Comparison of ENCODE assay signal across 29 mouse cellular contexts in genomic region chr3:35133477-35133876, GRCm38 (mm10).
DNase-seq lines count a peak whose midpoint lies in the region; ATAC-seq and TF ChIP-seq lines count a peak whose summit lies in the region.
"Had no signal": no experiment of that assay in that cellular context is flagged by ENCODE, and none has a peak within 500 bp of the region (broad histone marks: within the 10 kb centered on the region; RNA-seq: fewer than 3 reads in every experiment).

No protein-coding gene starts in this region.

- no peaks in the 10 kb centered on the region for H3K9me3 ChIP-seq in lung, postnatal 0 days (ENCODE audit: low read length)
- no peaks in the 10 kb centered on the region for H3K9me3 ChIP-seq in ES-Bruce4 (replicated peaks; ENCODE audit: control insufficient read depth, insufficient read depth, low read length, poor library complexity, severe bottlenecking)
- H3K9me3 ChIP-seq in intestine, embryonic 16.5 days (ENCODE audit: control insufficient read depth, low read length) = no peaks in the 10 kb centered on the region
- no peaks in the 10 kb centered on the region for H3K9me3 ChIP-seq in stomach, embryonic 16.5 days (replicated peaks; ENCODE audit: control insufficient read depth, low read length)
- H3K9me3 ChIP-seq in forebrain, embryonic 11.5 days (ENCODE audit: control insufficient read depth, low read length) = no peaks in the 10 kb centered on the region
- H3K9me3 ChIP-seq: heart, embryonic 12.5 days; limb, embryonic 12.5 days; lung, embryonic 15.5 days; midbrain, embryonic 12.5 days; neural tube, embryonic 13.5 days had no signal

- no peaks in the 10 kb centered on the region for H3K36me3 ChIP-seq in lung, postnatal 0 days (ENCODE audit: insufficient read depth, low read length)
- no peaks in the 10 kb centered on the region for H3K36me3 ChIP-seq in ES-Bruce4 (ENCODE audit: control insufficient read depth, insufficient read depth, low read length, poor library complexity, severe bottlenecking)
- H3K36me3 ChIP-seq in intestine, embryonic 16.5 days (ENCODE audit: control insufficient read depth, insufficient read depth, low read length) = no peaks in the 10 kb centered on the region
- no peaks in the 10 kb centered on the region for H3K36me3 ChIP-seq in stomach, embryonic 16.5 days (ENCODE audit: control insufficient read depth, insufficient read depth, low read length)
- no peaks in the 10 kb centered on the region for H3K36me3 ChIP-seq in forebrain, embryonic 11.5 days (ENCODE audit: control insufficient read depth, insufficient read depth, low read length)
- H3K36me3 ChIP-seq: heart, embryonic 12.5 days; limb, embryonic 12.5 days; liver, embryonic 15.5 days; lung, embryonic 15.5 days; midbrain, embryonic 12.5 days; neural tube, embryonic 13.5 days had no signal

- TF ChIP-seq CTCF in lung, postnatal 0 days (IDR thresholded peaks at IDR 0.05) = 0 out of 2 replicates have a peak, but pooled peaks have one; percentile 3
- TF ChIP-seq CTCF in ES-Bruce4 (IDR thresholded peaks at IDR 0.05; ENCODE audit: low read depth, low read length) = no peak

- no peak overlapping the region for H3K27ac ChIP-seq in lung, postnatal 0 days (ENCODE audit: low read length)
- no peak overlapping the region for H3K27ac ChIP-seq in ES-Bruce4 (ENCODE audit: insufficient read depth, low read length)
- no peak overlapping the region for H3K27ac ChIP-seq in intestine, embryonic 16.5 days (ENCODE audit: low read length)
- H3K27ac ChIP-seq in stomach, embryonic 16.5 days (ENCODE audit: low read length) = peak overlapping the region; percentile 58
- no peak overlapping the region for H3K27ac ChIP-seq in forebrain, embryonic 11.5 days (ENCODE audit: low read depth, low read length)
- H3K27ac ChIP-seq: heart, adult 2 months; hindbrain, embryonic 14.5 days; kidney, postnatal 0 days; limb, embryonic 12.5 days; liver, embryonic 15.5 days; lung, embryonic 15.5 days; midbrain, embryonic 12.5 days; neural tube, embryonic 13.5 days had no signal

- TF ChIP-seq POLR2A in ES-Bruce4 (IDR thresholded peaks at IDR 0.05; ENCODE audit: insufficient read depth, low read length) = no peak

- WGBS in lung, postnatal 0 days = 62% methylated on average over 3 of the region's 3 CpGs
- WGBS in intestine, embryonic 16.5 days = 73% methylated on average over 3 of the region's 3 CpGs
- WGBS in stomach, embryonic 16.5 days = 71% methylated on average over 3 of the region's 3 CpGs
- WGBS in forebrain, embryonic 11.5 days = 81% methylated on average over 3 of the region's 3 CpGs

- no peak overlapping the region for H3K9ac ChIP-seq in lung, postnatal 0 days (replicated peaks; ENCODE audit: low read depth)
- no peak overlapping the region for H3K9ac ChIP-seq in ES-Bruce4 (ENCODE audit: low read depth, poor library complexity, severe bottlenecking)
- H3K9ac ChIP-seq in intestine, embryonic 16.5 days (ENCODE audit: low read depth, low read length) = no peak overlapping the region
- no peak overlapping the region for H3K9ac ChIP-seq in stomach, embryonic 16.5 days (ENCODE audit: low read length)
- H3K9ac ChIP-seq in forebrain, embryonic 11.5 days (ENCODE audit: low read length) = no peak overlapping the region
- H3K9ac ChIP-seq: heart, embryonic 12.5 days; hindbrain, embryonic 14.5 days; limb, embryonic 12.5 days; liver, embryonic 15.5 days; lung, embryonic 15.5 days; midbrain, embryonic 12.5 days; neural tube, embryonic 13.5 days had no signal

- TF ChIP-seq EP300 in lung, postnatal 0 days (IDR thresholded peaks at IDR 0.05) = no peak
- TF ChIP-seq EP300 in ES-Bruce4 (IDR thresholded peaks at IDR 0.05; ENCODE audit: insufficient read depth, low read depth, low read length) = peak; percentile 49; the same call in 1 of the 2 replicates

- DNase-seq in lung, postnatal 0 days (ENCODE audit: low spot score) = no peak
- DNase-seq in lung, postnatal 4 days = no peak
- DNase-seq in forebrain, embryonic 11.5 days (ENCODE audit: low spot score) = no peak
- DNase-seq in kidney, adult 8-10 months = no peak
- no peak for DNase-seq in layer of hippocampus, postnatal 10 days (ENCODE audit: low spot score in 2 of 2)
- DNase-seq: adrenal gland, adult 8-10 months; cerebellum, adult 11 months; cerebellum, adult 9-10 months; cerebellum, postnatal 36 days; gastrocnemius, postnatal 25 days; heart, adult 2 months; kidney, adult 2 months; kidney, postnatal 4 days; lung, postnatal 36 days; right cerebral cortex, postnatal 14 days; thymus, postnatal 4 days had no signal

- H3K27me3 ChIP-seq in lung, postnatal 0 days (replicated peaks; ENCODE audit: insufficient read depth, low read length) = no peaks in the 10 kb centered on the region
- no peaks in the 10 kb centered on the region for H3K27me3 ChIP-seq in ES-Bruce4 (ENCODE audit: control insufficient read depth, insufficient read depth, low read length, poor library complexity, severe bottlenecking)
- no peaks in the 10 kb centered on the region for H3K27me3 ChIP-seq in intestine, embryonic 16.5 days (replicated peaks; ENCODE audit: control insufficient read depth, insufficient read depth, low read length)
- H3K27me3 ChIP-seq in stomach, embryonic 16.5 days (ENCODE audit: control insufficient read depth, insufficient read depth, low read length) = no peaks in the 10 kb centered on the region
- no peaks in the 10 kb centered on the region for H3K27me3 ChIP-seq in forebrain, embryonic 11.5 days (ENCODE audit: control insufficient read depth, insufficient read depth, low read length)
- H3K27me3 ChIP-seq: heart, embryonic 12.5 days; limb, embryonic 12.5 days; liver, embryonic 15.5 days; lung, embryonic 15.5 days; megakaryocyte, embryonic 14.5 days; midbrain, embryonic 12.5 days; neural tube, embryonic 13.5 days had no signal

- H3K4me1 ChIP-seq in lung, postnatal 0 days (ENCODE audit: insufficient read depth, low read depth, low read length) = no peaks in the 10 kb centered on the region
- H3K4me1 ChIP-seq in ES-Bruce4 (ENCODE audit: control insufficient read depth, insufficient read depth, low read length) = peaks cover 1% of the 10 kb centered on the region
- no peaks in the 10 kb centered on the region for H3K4me1 ChIP-seq in intestine, embryonic 16.5 days (ENCODE audit: control insufficient read depth, insufficient read depth, low read length)
- no peaks in the 10 kb centered on the region; the same call in 1 of the 2 replicates for H3K4me1 ChIP-seq in stomach, embryonic 16.5 days (ENCODE audit: control insufficient read depth, insufficient read depth, low read length)
- H3K4me1 ChIP-seq in forebrain, embryonic 11.5 days (replicated peaks; ENCODE audit: control insufficient read depth, insufficient read depth, low read length) = no peaks in the 10 kb centered on the region
- H3K4me1 ChIP-seq: heart, embryonic 12.5 days; limb, embryonic 12.5 days; liver, embryonic 15.5 days; lung, embryonic 15.5 days; megakaryocyte, embryonic 14.5 days; midbrain, embryonic 12.5 days; neural tube, embryonic 13.5 days had no signal

- ATAC-seq in lung, postnatal 0 days = no peak
- ATAC-seq in intestine, embryonic 16.5 days = peak; percentile 31; the same call in 1 of the 2 replicates
- peak; percentile 93 for ATAC-seq in stomach, embryonic 16.5 days (ENCODE audit: insufficient read depth, low FRiP score)
- no peak for ATAC-seq in forebrain, embryonic 11.5 days (replicated peaks; ENCODE audit: low FRiP score)
- ATAC-seq: forebrain, embryonic 14.5 days had no signal

- no peak overlapping the region for H3K4me3 ChIP-seq in lung, postnatal 0 days (ENCODE audit: low read depth, low read length)
- H3K4me3 ChIP-seq in ES-Bruce4 (ENCODE audit: low read depth, low read length) = no peak overlapping the region
- no peak overlapping the region for H3K4me3 ChIP-seq in intestine, embryonic 16.5 days (ENCODE audit: low read length)
- H3K4me3 ChIP-seq in stomach, embryonic 16.5 days (replicated peaks; ENCODE audit: low read length) = no peak overlapping the region
- H3K4me3 ChIP-seq in forebrain, embryonic 11.5 days (ENCODE audit: low read depth, low read length) = no peak overlapping the region
- H3K4me3 ChIP-seq: heart, adult 2 months; heart, embryonic 12.5 days; limb, embryonic 12.5 days; liver, embryonic 15.5 days; lung, embryonic 15.5 days; megakaryocyte, embryonic 14.5 days; midbrain, embryonic 12.5 days; neural tube, embryonic 13.5 days had no signal

- no peak overlapping the region for H3K4me2 ChIP-seq in lung, postnatal 0 days (replicated peaks; ENCODE audit: low read depth, low read length)
- no peak overlapping the region for H3K4me2 ChIP-seq in intestine, embryonic 16.5 days (ENCODE audit: low read depth, low read length)
- no peak overlapping the region for H3K4me2 ChIP-seq in stomach, embryonic 16.5 days (ENCODE audit: low read depth, low read length)
- no peak overlapping the region for H3K4me2 ChIP-seq in forebrain, embryonic 11.5 days (ENCODE audit: low read depth, low read length, severe bottlenecking)
- H3K4me2 ChIP-seq: heart, embryonic 12.5 days; hindbrain, embryonic 14.5 days; limb, embryonic 12.5 days; liver, embryonic 15.5 days; lung, embryonic 15.5 days; midbrain, embryonic 12.5 days; neural tube, embryonic 13.5 days had no signal

Comparison
In these comparisons a context has a peak if more than half of its experiments do, and no peak if none do; other contexts are left out.
1. ATAC-seq: peak in intestine, embryonic 16.5 days (single experiment) and stomach, embryonic 16.5 days (single experiment); none in lung, postnatal 0 days (single experiment) and forebrain, embryonic 11.5 days (single experiment).